Mouse (Mus musculus) erythroblast, embryonic 14.5 days (primary cell): Measurements from ENCODE around the gene Arnt2.

Source experiments
- GATA1 ChIP-seq: IDR thresholded peaks from 2 replicates; pipeline ENCODE4 v1.6.1; 2012; ENCODE audit warnings: low read length, inconsistent platforms, mixed read lengths
- TAL1 ChIP-seq: IDR thresholded peaks from 3 replicates; pipeline ENCODE4 v1.6.1; 2012; ENCODE audit warnings: low read length, inconsistent platforms, mixed read lengths

DNA sequence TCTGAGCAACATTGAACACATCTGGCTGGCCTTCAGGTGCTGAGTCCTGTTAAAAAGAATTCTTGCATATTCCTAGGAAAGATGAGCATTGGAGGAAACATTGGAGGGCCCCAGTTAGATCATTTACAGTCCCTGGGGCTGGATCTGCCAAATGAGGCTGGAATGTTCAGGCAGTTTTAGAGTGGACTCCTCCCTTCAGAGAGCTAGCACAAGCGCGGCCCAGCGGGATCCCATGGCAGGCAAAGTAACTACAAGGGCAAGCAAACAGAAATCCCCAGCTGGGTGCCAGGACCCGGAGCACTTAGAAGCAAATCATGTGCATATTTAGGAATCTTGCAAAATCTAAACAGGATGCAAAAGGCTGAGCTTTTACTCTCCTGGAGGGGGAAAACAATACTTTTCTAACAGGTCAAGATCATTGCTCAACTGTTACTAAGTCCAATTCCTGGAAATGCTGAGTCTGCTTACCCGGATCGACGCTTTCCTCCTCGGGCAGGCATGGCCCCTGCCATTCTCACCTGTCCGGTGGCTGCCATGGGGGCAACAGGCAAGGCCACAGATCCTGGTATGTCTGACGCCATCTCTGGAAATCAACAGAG, 48.8 kb downstream of the Arnt2 start:
- TF ChIP-seq GATA1 (no peak), TAL1 (no peak)
